Mouse (Mus musculus): ENCODE measurements around the gene Cct3.
"Not testable (repeated sequence)": the region's sequence is repeated elsewhere in the genome, so short reads cannot be mapped to it uniquely, and the experiment has no call there.

The Cct3 gene

GRCm38 (mm10) chr3:88291970-88292369 lies 4.9 kb upstream of the Cct3 start:
- no peak for DNase-seq (ENCODE audit: low read depth, low spot score)

- not testable (repeated sequence) for DNase-seq (ENCODE audit: low read depth, low spot score)
These were observed 1.6 kb upstream of the Cct3 start for GRCm38 (mm10) chr3:88295272-88295671.

GRCm38 (mm10) chr3:88296110-88296560 lies 781 bp upstream of the Cct3 start:
- DNase-seq (ENCODE audit: low read depth, low spot score) = no peak

- DNase-seq (ENCODE audit: low read depth, low spot score) = peak; percentile 5
These were observed 470 bp downstream of the Cct3 start for GRCm38 (mm10) chr3:88297321-88297851.

- DNase-seq (ENCODE audit: low read depth, low spot score) = no peak
These were observed 2.3 kb downstream of the Cct3 start for GRCm38 (mm10) chr3:88299172-88299571.

- DNase-seq (ENCODE audit: low read depth, low spot score) = peak; percentile 65
These were observed 28.1 kb downstream of the Cct3 start, which contains the start of gene Glmp for GRCm38 (mm10) chr3:88324951-88325405. Glmp (plus strand) TSS chr3:88325023.

GRCm38 (mm10) chr3:88328956-88329355 lies 32.0 kb downstream of the Cct3 start:
- no peak for DNase-seq (ENCODE audit: low read depth, low spot score)

- DNase-seq (ENCODE audit: low read depth, low spot score) = no peak
These were observed 34.4 kb downstream of the Cct3 start for GRCm38 (mm10) chr3:88331282-88331681.

GRCm38 (mm10) chr3:88334029-88334658 lies 37.2 kb downstream of the Cct3 start:
- no peak for DNase-seq (ENCODE audit: low read depth, low spot score)

GRCm38 (mm10) chr3:88334902-88335435 lies 38.1 kb downstream of the Cct3 start:
- DNase-seq (ENCODE audit: low read depth, low spot score) = no peak

GRCm38 (mm10) chr3:88335436-88336053 lies 38.6 kb downstream of the Cct3 start:
- peak; percentile 15 for DNase-seq (ENCODE audit: low read depth, low spot score)

- DNase-seq (ENCODE audit: low read depth, low spot score) = peak; percentile 98
These were observed 39.4 kb downstream of the Cct3 start, which contains the start of the genes Tmem79 and Smg5 for GRCm38 (mm10) chr3:88336058-88337013. Tmem79 (minus strand) TSS chr3:88336148. Smg5 (plus strand) TSS chr3:88336260.

GRCm38 (mm10) chr3:88337367-88338020 lies 40.6 kb downstream of the Cct3 start:
- no peak for DNase-seq (ENCODE audit: low read depth, low spot score)

GRCm38 (mm10) chr3:88338316-88338715 lies 41.4 kb downstream of the Cct3 start:
- DNase-seq (ENCODE audit: low read depth, low spot score) = no peak

GRCm38 (mm10) chr3:88339006-88339405 lies 42.1 kb downstream of the Cct3 start:
- DNase-seq (ENCODE audit: low read depth, low spot score) = peak; percentile 28

- no peak for DNase-seq (ENCODE audit: low read depth, low spot score)
These were observed 53.8 kb downstream of the Cct3 start for GRCm38 (mm10) chr3:88350732-88351131.

GRCm38 (mm10) chr3:88352907-88353306 lies 56.0 kb downstream of the Cct3 start:
- no peak for DNase-seq (ENCODE audit: low read depth, low spot score)

GRCm38 (mm10) chr3:88354396-88355165 lies 57.7 kb downstream of the Cct3 start:
- DNase-seq (ENCODE audit: low read depth, low spot score) = peak; percentile 25

GRCm38 (mm10) chr3:88359584-88359983 lies 62.7 kb downstream of the Cct3 start:
- no peak for DNase-seq (ENCODE audit: low read depth, low spot score)

- DNase-seq (ENCODE audit: low read depth, low spot score) = no peak
These were observed 63.1 kb downstream of the Cct3 start for GRCm38 (mm10) chr3:88359989-88360388.
